Mouse (Mus musculus) splenic B cell, adult 2 months (primary cell): Measurements from ENCODE around the gene H2afy2.

Experiments
- DNase-seq: peaks from one replicate; pipeline ENCODE4 v3.0.0-alpha.2; 2011; ENCODE audit warnings: low read depth, low spot score
- H3K27me3 ChIP-seq: 2 replicates; pipeline ENCODE4 v1.6.1; 2012; ENCODE audit warnings: mild to moderate bottlenecking, low read length, moderate library complexity, mixed read lengths; ENCODE audit not compliant: control insufficient read depth, poor library complexity, insufficient read depth, severe bottlenecking
- H3K36me3 ChIP-seq: 2 replicates; pipeline ENCODE4 v1.6.1; 2012; ENCODE audit warnings: mild to moderate bottlenecking, low read length, moderate library complexity, mixed read lengths; ENCODE audit not compliant: control insufficient read depth, poor library complexity, insufficient read depth, severe bottlenecking

The H2afy2 gene

DNA sequence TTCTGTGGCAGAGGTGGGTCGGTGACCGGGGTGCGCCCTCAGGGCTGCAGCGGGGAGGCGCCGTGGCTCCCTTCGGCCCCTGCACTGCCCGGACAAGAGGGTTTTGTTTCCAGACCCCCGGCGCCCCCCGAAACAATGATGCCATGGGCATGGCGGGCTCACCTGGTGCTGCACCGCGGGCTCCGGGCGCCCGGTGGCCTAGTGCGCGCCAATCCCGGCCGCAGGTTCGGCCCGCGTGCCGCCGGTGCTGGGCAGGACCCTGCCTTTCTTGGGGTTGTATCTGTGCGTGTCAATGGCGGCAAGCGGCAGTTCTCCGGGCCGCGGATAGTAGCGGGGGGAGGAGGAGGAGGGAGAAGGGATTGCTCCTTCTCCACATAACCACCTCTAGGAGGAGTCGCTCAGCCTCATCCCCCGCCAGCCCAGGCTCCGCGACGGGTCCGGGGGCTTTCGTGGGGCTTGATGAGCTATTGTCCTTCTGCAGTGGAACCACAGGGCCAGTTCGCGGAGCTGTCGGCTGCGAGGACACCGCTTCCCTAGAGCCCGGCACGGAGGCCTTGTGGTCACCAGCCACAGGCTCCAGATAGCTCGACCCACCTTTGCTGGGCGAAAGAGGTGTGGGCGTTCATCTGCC is at the start of gene H2afy2:
Gene H2afy2, minus strand, starts transcription at position 527 of the 631 bp plus-strand sequence.
- DNase-seq = no peak
- no peaks in the 10 kb centered on the region; the same call in 1 of the 2 replicates for H3K27me3 ChIP-seq
- H3K36me3 ChIP-seq = no peaks in the 10 kb centered on the region; the same call in 1 of the 2 replicates

DNA sequence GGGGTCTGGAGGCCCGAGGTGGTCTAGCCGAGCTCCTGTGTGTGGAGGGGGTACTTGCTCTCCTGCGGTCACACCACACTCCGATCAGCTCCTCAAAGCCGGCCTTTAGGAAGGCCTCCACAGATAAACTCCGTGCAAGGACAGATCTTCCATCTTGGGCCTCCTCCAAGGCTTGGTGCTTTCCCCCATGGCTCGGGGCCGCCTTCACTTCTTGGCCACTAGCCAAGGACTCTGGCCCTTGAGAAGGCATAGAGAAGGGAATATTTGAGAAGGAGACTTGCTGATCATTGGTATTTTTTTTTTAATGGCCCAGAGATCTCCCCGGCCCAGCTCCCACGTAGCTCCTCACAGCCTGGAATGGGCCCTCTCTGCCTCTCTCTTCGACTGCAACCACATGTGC is 48.8 kb upstream of the H2afy2 start:
- no peak for DNase-seq
- no peaks in the 10 kb centered on the region for H3K27me3 ChIP-seq
- H3K36me3 ChIP-seq = no peaks in the 10 kb centered on the region

DNA sequence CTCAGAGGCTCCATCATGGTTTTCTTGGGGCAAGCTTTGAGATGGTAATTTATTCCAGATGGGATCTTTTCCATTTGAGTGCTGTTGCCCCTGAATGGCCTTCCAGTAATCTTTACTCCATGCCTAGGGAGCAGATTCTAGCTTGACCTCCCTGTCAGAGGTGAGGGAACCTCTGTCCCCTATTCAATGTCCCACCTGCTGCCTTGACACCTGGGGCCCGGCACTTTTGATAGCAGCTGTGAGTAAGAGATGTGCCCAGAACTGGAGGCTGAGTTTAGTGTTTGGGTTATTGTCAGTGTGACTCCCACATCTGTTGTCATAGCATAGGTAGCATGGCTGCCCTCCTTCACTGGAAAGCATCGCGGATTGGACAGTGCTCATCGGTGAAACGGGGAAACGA is 47.8 kb upstream of the H2afy2 start:
- H3K36me3 ChIP-seq = no peaks in the 10 kb centered on the region
- no peak for DNase-seq
- H3K27me3 ChIP-seq = no peaks in the 10 kb centered on the region

DNA sequence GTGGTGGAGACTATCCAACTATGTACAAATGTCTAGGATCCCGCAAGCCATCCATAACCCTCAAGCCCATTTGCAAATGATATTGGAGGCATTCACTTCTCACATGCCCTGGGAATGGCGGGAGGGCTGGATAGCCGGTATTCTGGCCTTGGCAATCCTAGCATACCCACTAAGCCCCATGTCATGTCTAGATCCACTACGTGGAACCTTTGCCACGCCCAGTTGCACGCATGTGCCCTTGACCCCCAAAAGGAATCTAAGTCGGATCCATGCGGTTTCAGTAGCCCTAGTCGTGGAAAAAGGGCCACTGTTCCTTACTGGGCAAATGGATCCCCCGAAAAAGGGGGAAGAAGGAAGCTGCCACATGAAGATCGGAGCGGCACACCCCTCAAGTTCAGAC is 47.3 kb upstream of the H2afy2 start:
- DNase-seq = no peak
- H3K36me3 ChIP-seq = no peaks in the 10 kb centered on the region
- H3K27me3 ChIP-seq = no peaks in the 10 kb centered on the region

DNA sequence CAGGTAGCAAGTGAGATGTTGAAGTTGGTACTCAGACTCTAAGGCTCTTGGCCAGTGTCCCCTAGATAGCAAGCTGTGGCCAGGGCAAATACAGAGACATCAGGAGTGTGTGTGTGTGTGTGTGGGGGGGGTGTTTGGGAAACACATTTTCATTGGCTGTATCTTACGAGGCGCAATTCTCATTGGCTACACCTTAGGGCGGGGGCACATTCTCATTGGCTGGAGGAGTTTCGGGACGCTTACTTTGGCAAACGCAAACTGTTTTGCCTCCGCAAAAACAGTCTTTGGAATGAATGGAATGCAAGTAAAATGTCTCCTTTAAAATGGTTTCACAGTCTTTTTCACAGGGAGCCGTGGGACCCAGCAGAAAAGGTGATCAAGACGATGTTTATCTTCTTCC is 46.9 kb upstream of the H2afy2 start:
- no peak for DNase-seq
- no peaks in the 10 kb centered on the region for H3K27me3 ChIP-seq

DNA sequence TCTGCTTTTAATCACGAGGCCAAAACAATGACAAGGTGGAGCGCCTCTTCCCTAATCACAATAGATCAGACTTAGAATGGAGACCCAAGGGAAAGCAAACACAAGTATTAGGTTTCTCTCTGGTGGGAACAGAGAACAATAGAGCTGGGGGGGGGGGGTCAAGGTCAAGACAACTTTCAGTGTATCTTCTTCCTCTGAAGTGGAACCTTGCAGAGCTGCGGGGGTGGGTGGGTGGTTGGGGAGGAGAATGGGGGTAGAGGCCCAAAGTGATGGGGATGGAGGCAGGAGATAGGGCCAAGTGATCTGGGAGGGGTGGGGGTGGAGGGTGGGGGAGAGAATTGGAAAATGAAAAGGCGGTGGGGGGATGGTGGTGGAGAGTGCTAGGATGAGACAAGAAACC is 45.1 kb upstream of the H2afy2 start:
- H3K27me3 ChIP-seq = no peaks in the 10 kb centered on the region
- no peak for DNase-seq
- H3K36me3 ChIP-seq = no peaks in the 10 kb centered on the region

More for the DNA sequence above, 46.9 kb upstream of the H2afy2 start:
- no peaks in the 10 kb centered on the region for H3K36me3 ChIP-seq

DNA sequence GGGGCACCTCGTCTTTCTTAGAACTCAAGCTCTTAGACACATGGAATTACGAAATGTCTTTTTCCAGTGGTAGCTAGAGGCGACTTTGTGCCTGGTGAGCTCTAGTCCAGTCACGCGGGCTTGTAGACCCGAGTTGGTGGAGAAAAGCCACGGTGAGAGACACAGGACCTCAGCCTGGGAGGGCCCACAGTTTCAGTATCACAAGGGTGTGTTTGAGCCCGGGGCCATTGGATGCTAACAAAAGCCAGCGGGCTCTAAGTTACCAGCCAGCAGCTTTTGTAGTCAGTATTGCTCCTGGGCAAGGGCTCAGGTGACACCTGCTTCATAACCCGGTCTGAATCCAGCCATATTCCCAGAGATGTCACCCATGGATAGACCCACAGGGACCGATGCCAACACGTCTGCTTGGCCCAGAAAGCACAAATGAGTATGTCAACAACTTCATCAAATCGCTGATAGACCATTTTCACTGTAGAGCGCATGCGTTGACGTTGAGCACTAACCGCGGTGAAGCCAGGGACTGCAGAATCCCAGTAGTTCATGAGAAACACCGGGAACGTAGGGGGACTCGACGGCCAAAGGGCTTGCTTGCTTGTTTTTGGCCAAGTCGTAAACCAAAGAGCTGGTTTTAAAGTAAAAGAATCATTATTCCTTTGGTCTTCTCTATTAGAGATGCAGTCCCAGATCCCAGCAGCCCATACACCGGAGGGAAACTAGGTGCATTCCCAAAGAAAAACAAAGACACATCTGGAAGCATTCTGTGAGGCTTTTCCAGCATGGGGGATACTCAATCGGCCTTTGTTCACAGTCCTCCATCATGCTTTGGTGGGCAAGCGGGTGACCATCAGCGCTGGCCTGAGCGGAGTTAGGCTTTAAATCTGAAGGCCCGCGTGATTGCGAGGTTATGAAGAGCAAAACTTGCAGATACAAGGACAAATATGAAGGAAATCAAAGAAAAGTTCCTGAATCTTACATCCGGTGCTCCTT is 44.3 kb upstream of the H2afy2 start:
- no peaks in the 10 kb centered on the region for H3K36me3 ChIP-seq
- no peak for DNase-seq
- no peaks in the 10 kb centered on the region for H3K27me3 ChIP-seq

DNA sequence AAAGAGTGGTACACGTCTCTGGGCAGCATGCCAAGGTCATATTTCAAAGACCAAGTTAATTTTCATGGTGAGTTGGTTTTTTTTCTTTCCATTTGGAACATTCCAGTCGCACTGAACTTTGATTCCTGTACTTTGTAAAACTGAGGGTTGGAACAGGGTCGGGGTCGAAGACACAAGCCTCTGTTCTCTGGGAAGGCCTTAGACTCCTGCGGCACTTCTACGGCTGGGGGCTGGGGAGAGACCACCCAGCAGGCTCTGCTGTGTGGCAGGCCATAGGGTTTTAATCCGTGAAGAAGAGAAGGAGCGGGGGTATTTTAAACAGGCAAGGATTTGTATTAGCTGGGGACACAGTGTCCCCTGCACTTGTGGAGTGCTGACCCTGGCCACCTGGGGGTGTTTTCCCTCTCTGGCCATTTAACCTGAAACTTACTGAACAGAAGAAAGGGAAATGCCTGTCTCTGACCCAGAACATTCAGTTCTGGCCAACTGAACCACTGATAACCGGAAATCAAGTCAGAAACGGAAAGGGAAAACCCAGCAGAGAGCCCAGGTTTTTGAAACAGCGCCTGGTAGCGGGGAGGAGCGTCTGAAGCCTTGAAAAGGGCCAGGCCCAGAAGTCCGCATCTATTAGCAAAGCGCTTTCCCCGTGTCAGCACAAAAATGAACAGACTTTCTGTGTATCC is 42.9 kb upstream of the H2afy2 start:
- Histone ChIP-seq H3K27me3 (no peaks in the 10 kb centered on the region), H3K36me3 (no peaks in the 10 kb centered on the region)
- DNase-seq = no peak

DNA sequence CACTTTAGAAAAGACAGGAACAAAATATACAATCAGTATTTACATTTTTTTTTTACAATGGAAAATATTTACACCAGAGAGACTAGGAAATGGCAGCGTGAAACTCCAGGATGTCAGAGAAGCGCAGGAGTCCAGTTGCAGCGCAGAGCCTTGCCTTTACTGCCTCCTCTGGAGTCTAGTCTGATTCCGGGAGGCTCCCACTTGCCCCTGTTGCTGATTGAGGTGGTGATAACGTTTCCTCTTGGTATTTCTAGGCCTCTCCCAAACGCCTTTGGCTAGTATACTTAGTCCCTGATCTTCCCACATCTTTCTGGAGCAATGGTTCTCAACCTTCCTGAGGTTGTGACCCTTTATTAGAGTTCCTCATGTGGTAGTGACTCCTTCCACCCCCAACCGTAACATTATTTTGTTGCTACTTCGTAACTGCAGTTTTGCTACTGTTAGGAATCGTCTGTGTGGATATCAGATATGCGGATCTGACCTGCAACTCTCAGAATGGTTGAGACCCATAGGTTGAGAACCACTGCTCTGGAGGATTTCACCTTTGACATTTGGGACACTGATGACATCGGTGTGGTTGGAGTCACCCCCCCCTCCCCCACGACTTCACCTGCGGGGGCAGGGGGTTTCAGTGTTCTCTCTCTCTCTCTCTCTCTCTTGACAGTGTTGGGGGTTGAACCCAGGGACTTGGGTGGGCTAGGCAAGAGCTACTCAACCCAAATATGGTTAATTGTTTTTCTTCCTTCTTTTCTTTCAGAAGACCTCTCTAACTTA is 42.2 kb upstream of the H2afy2 start:
- Histone ChIP-seq H3K27me3 (no peaks in the 10 kb centered on the region), H3K36me3 (no peaks in the 10 kb centered on the region)
- no peak for DNase-seq

DNA sequence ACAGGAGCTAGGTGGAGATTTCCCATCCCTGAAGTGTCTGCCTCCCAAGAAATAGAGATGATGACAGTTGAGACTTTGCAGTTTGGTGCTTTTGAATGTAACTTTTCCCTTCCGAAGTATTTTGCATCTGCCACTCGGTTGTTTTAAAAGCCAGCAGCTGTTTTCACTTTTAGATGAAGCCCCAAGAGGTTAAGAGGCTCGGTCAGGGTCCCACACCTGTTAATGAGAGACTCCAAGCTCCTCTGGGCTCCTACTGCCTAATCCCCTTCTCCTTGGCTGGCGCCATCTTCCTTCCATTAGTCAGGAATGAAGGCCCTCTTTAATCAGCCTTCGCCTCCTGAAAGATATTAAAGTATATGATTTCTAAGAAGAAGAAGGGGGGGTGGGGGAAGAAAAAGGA is 41.6 kb upstream of the H2afy2 start:
- no peaks in the 10 kb centered on the region for H3K27me3 ChIP-seq
- H3K36me3 ChIP-seq = no peaks in the 10 kb centered on the region
- DNase-seq = no peak

DNA sequence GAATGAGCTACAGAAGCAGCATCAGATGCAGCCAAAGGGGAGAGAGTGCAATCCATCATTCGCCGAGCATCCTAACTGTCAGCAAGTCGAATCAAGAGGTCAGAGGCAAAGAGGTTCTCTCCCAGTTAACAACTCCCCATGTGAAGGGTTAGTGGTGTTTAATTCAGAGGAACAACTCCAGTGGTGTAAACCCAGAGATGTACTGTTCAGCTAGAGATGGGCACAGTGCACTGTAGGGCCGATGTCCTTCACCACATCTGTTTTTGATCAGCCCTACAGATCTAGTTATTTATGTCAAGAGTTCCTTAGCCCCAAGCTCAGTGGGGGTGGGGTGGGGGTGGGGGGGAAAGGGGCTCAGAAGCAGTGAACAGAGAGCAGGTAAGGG is 39.8 kb upstream of the H2afy2 start:
- Histone ChIP-seq H3K27me3 (no peaks in the 10 kb centered on the region), H3K36me3 (no peaks in the 10 kb centered on the region)
- DNase-seq = no peak

DNA sequence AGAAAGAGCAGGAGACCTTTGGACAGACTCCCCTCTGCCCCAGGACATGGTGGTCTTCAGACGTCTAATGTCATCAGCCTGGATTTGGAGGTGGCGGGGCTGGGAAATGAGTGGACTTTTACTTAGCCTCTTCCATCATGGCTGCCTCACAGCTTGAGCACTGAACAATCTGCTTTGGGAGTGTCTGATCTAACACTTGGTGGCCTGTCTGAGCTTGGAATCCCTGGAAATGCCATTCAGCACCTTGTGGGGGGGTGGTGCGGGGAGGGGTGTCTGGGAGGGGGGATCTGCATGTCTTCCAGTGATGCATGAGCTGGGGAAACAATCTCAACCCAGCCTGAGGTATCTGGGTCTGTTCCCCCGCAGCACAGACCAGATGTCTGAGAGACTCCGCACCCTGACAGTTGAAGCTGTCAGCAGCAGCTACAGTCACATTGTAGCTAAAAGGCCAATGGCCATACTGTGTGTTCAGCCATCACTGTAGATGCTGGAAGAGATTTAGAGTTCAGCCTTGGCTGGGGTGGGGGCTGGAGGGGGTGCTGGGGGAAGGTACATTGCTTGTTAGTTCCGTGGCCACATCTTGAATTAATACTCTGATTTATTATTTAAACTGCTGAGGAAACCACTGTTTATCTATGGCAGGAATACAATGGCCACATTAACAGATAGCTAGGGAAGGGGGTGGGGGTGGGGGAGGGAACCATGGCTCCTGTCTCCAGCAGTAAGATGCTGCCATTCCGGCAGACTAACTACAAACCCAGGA is 39.2 kb upstream of the H2afy2 start:
- Histone ChIP-seq H3K27me3 (no peaks in the 10 kb centered on the region), H3K36me3 (no peaks in the 10 kb centered on the region)
- DNase-seq = no peak

DNA sequence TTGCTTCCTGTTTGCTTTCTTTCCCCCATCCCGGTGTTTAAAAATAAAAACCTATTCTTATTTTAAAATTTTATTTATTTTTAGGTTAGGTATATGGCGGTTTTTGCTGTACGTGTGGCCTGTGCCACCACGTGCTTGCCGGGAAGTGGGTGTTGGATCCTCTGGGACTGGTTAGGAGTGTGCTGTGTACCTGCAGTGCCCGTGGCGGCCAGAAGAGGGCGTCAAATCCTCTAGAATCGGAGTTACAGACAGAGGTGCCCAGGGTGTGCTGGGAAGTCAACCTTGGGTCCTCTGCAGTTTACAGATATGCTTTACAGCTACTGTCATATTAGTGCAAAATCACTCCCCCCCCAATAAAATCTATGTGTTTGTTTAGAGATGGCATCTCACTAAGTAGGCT is 36.1 kb upstream of the H2afy2 start:
- no peak for DNase-seq
- H3K27me3 ChIP-seq = no peaks in the 10 kb centered on the region
- H3K36me3 ChIP-seq = no peaks in the 10 kb centered on the region

DNA sequence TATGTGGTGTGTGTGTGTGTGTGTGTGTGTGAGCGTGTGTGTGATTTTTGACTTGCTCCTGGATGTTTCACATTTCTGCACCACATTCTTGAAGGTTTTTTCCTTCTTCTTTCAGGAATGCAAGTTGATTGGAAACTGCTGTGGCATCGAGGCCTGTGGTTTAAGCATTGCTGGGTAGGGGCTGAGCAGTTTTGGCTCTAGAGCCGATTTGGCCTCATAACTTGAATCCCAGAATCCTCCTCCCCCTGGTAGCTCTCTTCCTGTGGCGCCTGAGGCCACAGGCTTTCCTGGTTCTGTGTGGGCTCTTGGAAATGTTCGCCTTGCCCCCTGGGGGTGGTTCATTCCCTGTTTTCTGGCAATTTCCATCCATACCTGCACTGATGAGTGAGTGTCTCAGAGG is 28.0 kb upstream of the H2afy2 start:
- DNase-seq = no peak
- Histone ChIP-seq H3K27me3 (no peaks in the 10 kb centered on the region), H3K36me3 (no peaks in the 10 kb centered on the region)
